Mouse (Mus musculus) forebrain, postnatal 0 days (tissue): ENCODE results near the gene Rapgef5. TPM values are rescaled to one million over a fixed set of nuclear protein-coding genes. Genes with fewer than 3 reads are reported as not detected.

Experiments
- ATAC-seq: fragments of 200-750 bp; cut with Nextera tagmentation; 2 replicates; pipeline ENCODE4 v1.8.0; 2017; ENCODE audit warnings: mild to moderate bottlenecking, moderate library complexity
- DNase-seq: peaks from one replicate; pipeline ENCODE4 v3.0.0-alpha.2; 2015
- H3K27ac ChIP-seq: fragments of 300-500 bp; sonication (generic); 2 replicates; pipeline ENCODE4 v1.5.1; 2014; ENCODE audit warnings: low read depth, mild to moderate bottlenecking, antibody characterized with exemption, low read length, moderate library complexity, mixed read lengths
- H3K27me3 ChIP-seq: fragments of 300-500 bp; sonication (generic); 2 replicates; pipeline ENCODE4 v1.6.1; 2014; ENCODE audit warnings: mild to moderate bottlenecking, low read length, mixed read lengths; ENCODE audit not compliant: insufficient read depth
- H3K36me3 ChIP-seq: fragments of 300-500 bp; sonication (generic); 2 replicates; pipeline ENCODE4 v1.6.1; 2014; ENCODE audit warnings: mild to moderate bottlenecking, moderate library complexity; ENCODE audit not compliant: insufficient read depth
- H3K4me1 ChIP-seq: fragments of 300-500 bp; sonication (generic); 2 replicates; pipeline ENCODE4 v1.6.1; 2014; ENCODE audit warnings: antibody characterized with exemption; ENCODE audit not compliant: insufficient read depth
- H3K4me2 ChIP-seq: fragments of 300-500 bp; sonication (generic); 2 replicates; pipeline ENCODE4 v1.6.1; 2014; ENCODE audit warnings: low read depth, mild to moderate bottlenecking, moderate library complexity
- H3K4me3 ChIP-seq: fragments of 300-500 bp; sonication (generic); 2 replicates; pipeline ENCODE4 v1.5.1; 2014; ENCODE audit warnings: low read depth, low read length, mixed read lengths
- H3K9ac ChIP-seq: fragments of 300-500 bp; sonication (generic); 2 replicates; pipeline ENCODE4 v1.6.1; 2014; ENCODE audit warnings: mild to moderate bottlenecking
- H3K9me3 ChIP-seq: fragments of 300-500 bp; sonication (generic); 2 replicates; pipeline ENCODE4 v1.6.1; 2016; ENCODE audit warnings: low read length
- CTCF ChIP-seq: sonication (generic); IDR thresholded peaks from 2 replicates; pipeline ENCODE4 v1.5.1; 2016; ENCODE audit warnings: antibody characterized with exemption, control low read depth, low read depth
- WGBS: fragments of 180-500 bp; shearing (Covaris S2); extraction: QIAGEN DNeasy Blood & Tissue Kit; methylation state at CpG from one replicate; pipeline ENCODE4 v1.1.7; 2014; 5-methylcytosine and 5-hydroxymethylcytosine counted together
- polyA plus RNA-seq: library from polyadenylated mRNA; unstranded; fragments of >200 nt; fragmentation: Nextera tagmentation; extraction: Ambion mirVana; gene quantifications from 2 replicates; pipeline ENCODE4 v1.2.1, GENCODE M21; 2015
- total RNA-seq: library from RNA; depleted of rRNA; stranded (reverse); fragments of >200 nt; gene quantifications from 2 replicates; pipeline ENCODE4 v1.2.3, GENCODE M21; 2014

Rapgef5 gene
- total and polyA plus RNA-seq, 2 experiments from 2014 or later, result 30.5 to 60.9 TPM

DNA sequence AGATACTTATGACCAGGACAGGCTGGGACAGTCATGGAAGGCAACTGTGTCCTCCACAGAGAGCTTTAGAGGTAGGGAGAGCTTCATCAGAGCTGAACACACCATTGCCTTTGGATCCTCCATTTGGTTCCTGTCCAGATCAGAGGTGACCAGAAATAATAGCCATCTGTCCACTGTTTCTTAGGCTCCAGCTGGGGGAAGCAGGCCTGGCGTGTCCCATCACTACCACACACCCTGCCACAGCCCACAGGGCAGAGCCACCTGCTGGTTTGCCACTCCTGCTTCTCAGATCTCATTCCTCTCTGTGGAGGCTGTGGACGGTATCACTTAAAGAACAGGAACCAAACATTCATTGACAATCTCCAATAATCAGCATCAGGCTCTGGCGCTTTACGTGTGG, 254.9 kb downstream of the Rapgef5 start:
- Histone ChIP-seq H3K4me2 (no peak overlapping the region), H3K4me3 (no peak overlapping the region), H3K27me3 (no peaks in the 10 kb centered on the region), H3K36me3 (no peaks in the 10 kb centered on the region), H3K4me1 (no peaks in the 10 kb centered on the region), H3K9ac (no peak overlapping the region), H3K9me3 (no peaks in the 10 kb centered on the region), H3K27ac (no peak overlapping the region)
- DNase-seq (no peak), ATAC-seq (no peak)
- WGBS, result 82% methylated on average over 4 of the region's 4 CpGs
- no peak for TF ChIP-seq CTCF

DNA sequence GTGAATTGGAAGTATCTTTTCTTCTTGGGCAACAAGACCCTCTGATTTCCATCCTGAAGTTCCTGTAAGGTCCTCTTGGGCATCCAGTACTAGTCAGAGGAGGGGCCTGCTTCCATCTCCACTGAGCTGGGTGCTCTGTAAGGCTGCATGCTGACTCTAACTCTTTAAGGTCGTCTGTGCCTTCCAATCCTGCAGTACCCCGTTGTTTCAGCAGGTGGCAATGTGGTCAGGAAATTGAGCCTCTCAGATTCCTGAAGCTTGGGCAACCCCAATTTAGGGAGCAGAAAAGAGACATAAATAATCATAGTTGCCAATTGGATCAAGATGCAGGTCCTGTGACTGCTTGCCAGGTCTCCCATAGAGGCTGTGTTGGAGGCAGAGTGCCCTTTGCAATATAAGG, 256.4 kb downstream of the Rapgef5 start:
- ATAC-seq (peak; percentile 56), DNase-seq (peak; percentile 85)
- Histone ChIP-seq H3K4me2 (no peak overlapping the region), H3K4me1 (no peaks in the 10 kb centered on the region), H3K4me3 (no peak overlapping the region), H3K9me3 (no peaks in the 10 kb centered on the region), H3K27ac (no peak overlapping the region), H3K27me3 (no peaks in the 10 kb centered on the region), H3K9ac (no peak overlapping the region), H3K36me3 (no peaks in the 10 kb centered on the region)
- 0% methylated on average over 2 of the region's 2 CpGs for WGBS
- TF ChIP-seq CTCF, result peak; percentile 85

DNA sequence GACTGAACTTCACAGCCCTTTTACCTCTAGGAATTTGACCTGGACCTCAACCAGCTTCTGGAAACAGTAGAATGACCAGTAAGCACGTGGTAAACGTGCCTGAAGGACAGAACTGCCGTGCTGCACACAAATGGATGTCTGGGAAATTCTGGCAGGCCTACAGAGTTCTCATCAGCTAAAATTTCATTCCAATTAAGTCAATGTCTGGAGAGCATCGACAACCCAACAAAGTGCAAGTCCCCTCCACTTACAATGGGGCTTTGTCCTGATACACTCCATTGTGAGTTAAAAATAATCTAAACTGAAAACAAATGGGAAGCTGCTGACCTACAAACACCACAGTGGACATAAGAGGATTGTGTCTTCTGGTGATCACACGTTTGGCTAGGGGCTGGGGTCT, 260.6 kb downstream of the Rapgef5 start:
- Histone ChIP-seq H3K36me3 (no peaks in the 10 kb centered on the region), H3K9me3 (no peaks in the 10 kb centered on the region), H3K4me3 (no peak overlapping the region), H3K9ac (no peak overlapping the region), H3K27me3 (no peaks in the 10 kb centered on the region), H3K4me1 (no peaks in the 10 kb centered on the region), H3K27ac (no peak overlapping the region), H3K4me2 (no peak overlapping the region)
- DNase-seq (no peak), ATAC-seq (no peak)
- WGBS, result 53% methylated on average over 5 of the region's 5 CpGs
- no peak for TF ChIP-seq CTCF

- Histone ChIP-seq H3K27ac (no peak overlapping the region), H3K4me1 (no peaks in the 10 kb centered on the region), H3K27me3 (no peaks in the 10 kb centered on the region), H3K4me2 (no peak overlapping the region), H3K4me3 (no peak overlapping the region), H3K9ac (no peak overlapping the region), H3K36me3 (no peaks in the 10 kb centered on the region), H3K9me3 (no peaks in the 10 kb centered on the region)
- WGBS, result 32% methylated on average over 2 of the region's 2 CpGs
- no peak for TF ChIP-seq CTCF
- no peak for DNase-seq
- ATAC-seq, result no peak
Measured at GRCm38 (mm10) chr12:117781360-117781759, 265.1 kb downstream of the Rapgef5 start.

DNA sequence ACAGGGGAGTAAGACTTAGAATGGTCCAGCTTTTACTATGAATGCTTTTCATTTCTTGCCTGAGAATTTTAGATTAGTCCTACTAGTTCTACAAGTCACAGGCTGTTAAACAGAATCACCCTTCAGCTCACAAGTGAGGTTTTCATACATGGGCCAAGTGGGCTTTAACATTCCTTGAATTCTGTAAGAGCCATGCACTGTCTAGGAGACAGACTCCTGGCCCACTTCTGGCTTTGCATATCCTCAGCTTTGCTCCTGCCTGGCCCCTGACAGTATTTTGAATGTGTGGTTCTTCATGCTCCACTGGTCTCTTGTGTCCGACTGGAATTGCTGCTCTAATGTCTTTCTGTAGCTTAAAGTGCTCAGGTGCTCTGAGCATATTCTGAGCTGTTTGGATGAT, 267.1 kb downstream of the Rapgef5 start:
- 0 out of 2 replicates have a peak, but pooled peaks cover under 1% of the 10 kb centered on the region for H3K4me1 ChIP-seq
- H3K36me3 ChIP-seq, result no peaks in the 10 kb centered on the region
- H3K4me3 ChIP-seq, result no peak overlapping the region
- H3K4me2 ChIP-seq, result no peak overlapping the region
- WGBS, result 17% methylated on average over 1 of the region's 1 CpGs
- no peak for TF ChIP-seq CTCF
- no peak for ATAC-seq
- no peak overlapping the region for H3K9ac ChIP-seq
- H3K27me3 ChIP-seq, result no peaks in the 10 kb centered on the region
- no peaks in the 10 kb centered on the region for H3K9me3 ChIP-seq
- no peak overlapping the region for H3K27ac ChIP-seq
- DNase-seq, result no peak

- DNase-seq (no peak), ATAC-seq (peak; percentile 54; the same call in 1 of the 2 replicates)
- 11% methylated on average over 6 of the region's 6 CpGs for WGBS
Measured at GRCm38 (mm10) chr12:117786621-117787020, 270.3 kb downstream of the Rapgef5 start.

GRCm38 (mm10) chr12:117788513-117789011, 272.3 kb downstream of the Rapgef5 start:
- H3K4me3 ChIP-seq, result 0 out of 2 replicates have a peak overlapping the region, but pooled peaks have one; percentile 3
- H3K27ac ChIP-seq, result no peak overlapping the region
- H3K36me3 ChIP-seq, result no peaks in the 10 kb centered on the region
- WGBS, result 13% methylated on average over 24 of the region's 24 CpGs
- H3K9ac ChIP-seq, result no peak overlapping the region
- ATAC-seq, result 0 out of 2 replicates have a peak, but pooled peaks have one; percentile 10
- H3K27me3 ChIP-seq, result no peaks in the 10 kb centered on the region
- no peak for TF ChIP-seq CTCF
- DNase-seq, result no peak
- no peaks in the 10 kb centered on the region for H3K9me3 ChIP-seq
- H3K4me2 ChIP-seq, result peak overlapping the region; percentile 35
- 0 out of 2 replicates have a peak, but pooled peaks cover 3% of the 10 kb centered on the region for H3K4me1 ChIP-seq

More at GRCm38 (mm10) chr12:117786621-117787020, 270.3 kb downstream of the Rapgef5 start:
- no peak overlapping the region for H3K27ac ChIP-seq
- no peaks in the 10 kb centered on the region for H3K27me3 ChIP-seq
- TF ChIP-seq CTCF, result no peak
- no peak overlapping the region for H3K4me2 ChIP-seq
- no peak overlapping the region for H3K4me3 ChIP-seq
- no peaks in the 10 kb centered on the region for H3K36me3 ChIP-seq
- 0 out of 2 replicates have a peak, but pooled peaks cover 3% of the 10 kb centered on the region for H3K4me1 ChIP-seq
- no peak overlapping the region for H3K9ac ChIP-seq
- no peaks in the 10 kb centered on the region for H3K9me3 ChIP-seq
